Mouse (Mus musculus) lung, adult 2 months (tissue): ENCODE results near the gene Flrt1. TPM values are rescaled to one million over a fixed set of nuclear protein-coding genes. Genes with fewer than 3 reads are reported as not detected.
A peak's percentile ranks its signal among the peaks of the same experiment; 100 is the strongest.

Source experiments
- DNase-seq: peaks from one replicate; pipeline ENCODE4 v3.0.0; 2022
- H3K4me1 ChIP-seq: fragments of 200-500 bp; 2 replicates; pipeline ENCODE4 v1.6.1; 2011; ENCODE audit warnings: low read length; ENCODE audit not compliant: control insufficient read depth, insufficient read depth
- H3K4me3 ChIP-seq: fragments of 200-500 bp; replicated peaks from 2 replicates; pipeline ENCODE3; 2011; ENCODE audit warnings: low read depth, mild to moderate bottlenecking, control low read depth, low read length; ENCODE audit errors: extremely low read depth
- CTCF ChIP-seq: fragments of 200-500 bp; IDR thresholded peaks from 2 replicates; pipeline ENCODE4 v1.5.1; 2011; ENCODE audit warnings: mild to moderate bottlenecking, low read length, control low read depth; ENCODE audit not compliant: insufficient read depth
- POLR2A ChIP-seq: fragments of 200-500 bp; IDR thresholded peaks from 2 replicates; pipeline ENCODE4 v1.6.1; 2011; ENCODE audit warnings: low read depth, mild to moderate bottlenecking, control low read depth, low read length, borderline replicate concordance; ENCODE audit errors: extremely low read depth
- WGBS: fragments of 180-500 bp; shearing (Covaris S2); methylation state at CpG from one replicate; pipeline ENCODE4 v1.1.7; 2018; 5-methylcytosine and 5-hydroxymethylcytosine counted together
- polyA plus RNA-seq: library from polyadenylated mRNA; depleted of rRNA; stranded (reverse); fragments of >200 nt; gene quantifications from 2 replicates; pipeline ENCODE4 v1.2.3, GENCODE M21; 2012

Flrt1 gene
- polyA plus RNA-seq, 1 experiment: 0.40 TPM

GRCm38 (mm10) chr19:7144458-7144857, 38.9 kb upstream of the Flrt1 start:
- DNase-seq: no peak
- H3K4me3 ChIP-seq: no peak overlapping the region
- peaks cover 3% of the 10 kb centered on the region; the same call in 1 of the 2 replicates for H3K4me1 ChIP-seq
- TF ChIP-seq POLR2A (no peak), CTCF (no peak)
- 72% methylated on average over 3 of the region's 3 CpGs for WGBS

DNA sequence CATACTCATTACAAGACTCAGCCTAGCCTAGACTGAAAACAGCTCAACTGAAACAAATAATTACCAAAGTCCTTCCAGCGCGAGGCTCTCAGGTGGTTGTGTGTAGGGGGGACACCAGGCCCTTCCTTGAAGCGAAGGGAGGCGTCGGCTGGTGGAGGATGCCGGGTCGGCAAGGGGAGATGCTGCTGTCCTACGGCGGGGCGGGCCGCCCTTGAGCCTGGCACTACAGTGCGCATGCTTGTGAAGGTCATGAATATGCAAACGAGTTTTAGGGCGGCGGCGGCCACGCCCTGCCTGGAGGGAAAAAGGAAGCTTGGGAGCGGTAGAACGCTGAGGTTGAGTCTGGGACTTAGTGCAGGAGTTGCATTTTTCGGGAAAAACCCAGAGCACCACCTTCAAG, 38.3 kb upstream of the Flrt1 start:
- Histone ChIP-seq H3K4me3 (peak overlapping the region; percentile 27), H3K4me1 (peaks cover 3% of the 10 kb centered on the region; the same call in 1 of the 2 replicates)
- peak; percentile 51 for DNase-seq
- 2% methylated on average over 20 of the region's 20 CpGs for WGBS
- TF ChIP-seq POLR2A (no peak), CTCF (no peak)

- 57% methylated on average over 5 of the region's 5 CpGs for WGBS
These were observed 36.8 kb upstream of the Flrt1 start for GRCm38 (mm10) chr19:7142207-7142915.

GRCm38 (mm10) chr19:7140856-7141421, 35.4 kb upstream of the Flrt1 start:
- TF ChIP-seq CTCF: no peak
- TF ChIP-seq POLR2A: no peak
- DNase-seq: no peak

More at GRCm38 (mm10) chr19:7142207-7142915, 36.8 kb upstream of the Flrt1 start:
- DNase-seq: no peak
- H3K4me3 ChIP-seq: no peak overlapping the region
- peaks cover 3% of the 10 kb centered on the region; the same call in 1 of the 2 replicates for H3K4me1 ChIP-seq
- no peak for TF ChIP-seq POLR2A
- TF ChIP-seq CTCF: no peak

GRCm38 (mm10) chr19:7140373-7140772, 34.8 kb upstream of the Flrt1 start:
- 72% methylated on average over 6 of the region's 6 CpGs for WGBS
- TF ChIP-seq POLR2A (no peak), CTCF (no peak)
- no peak overlapping the region for H3K4me3 ChIP-seq
- DNase-seq: no peak
- H3K4me1 ChIP-seq: peaks cover 3% of the 10 kb centered on the region; the same call in 1 of the 2 replicates

More at GRCm38 (mm10) chr19:7140856-7141421, 35.4 kb upstream of the Flrt1 start:
- H3K4me1 ChIP-seq: peaks cover 3% of the 10 kb centered on the region; the same call in 1 of the 2 replicates
- 73% methylated on average over 12 of the region's 12 CpGs for WGBS
- H3K4me3 ChIP-seq: no peak overlapping the region

DNA sequence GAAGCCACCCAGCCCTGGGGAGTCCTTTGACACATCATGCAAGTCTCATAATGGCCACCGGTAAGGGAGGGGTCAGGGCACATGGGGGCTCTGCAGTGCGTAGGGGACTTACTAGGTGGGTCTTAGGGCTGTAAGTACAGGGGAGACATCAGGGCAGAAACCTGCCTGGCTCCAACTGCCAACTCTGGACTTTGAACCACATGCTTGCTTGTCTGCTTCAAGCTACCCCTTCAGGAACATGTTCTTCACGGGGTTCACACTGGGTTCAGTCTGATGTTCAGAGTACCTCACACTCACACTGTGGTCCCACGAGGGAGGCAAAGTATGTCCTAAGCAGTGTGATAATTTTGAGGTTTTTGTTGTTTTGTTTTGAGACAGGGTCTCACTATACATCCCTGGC, 33.8 kb upstream of the Flrt1 start:
- Histone ChIP-seq H3K4me3 (no peak overlapping the region), H3K4me1 (peaks cover 3% of the 10 kb centered on the region; the same call in 1 of the 2 replicates)
- no peak for TF ChIP-seq CTCF
- no peak for TF ChIP-seq POLR2A
- DNase-seq: no peak
- 68% methylated on average over 4 of the region's 4 CpGs for WGBS

DNA sequence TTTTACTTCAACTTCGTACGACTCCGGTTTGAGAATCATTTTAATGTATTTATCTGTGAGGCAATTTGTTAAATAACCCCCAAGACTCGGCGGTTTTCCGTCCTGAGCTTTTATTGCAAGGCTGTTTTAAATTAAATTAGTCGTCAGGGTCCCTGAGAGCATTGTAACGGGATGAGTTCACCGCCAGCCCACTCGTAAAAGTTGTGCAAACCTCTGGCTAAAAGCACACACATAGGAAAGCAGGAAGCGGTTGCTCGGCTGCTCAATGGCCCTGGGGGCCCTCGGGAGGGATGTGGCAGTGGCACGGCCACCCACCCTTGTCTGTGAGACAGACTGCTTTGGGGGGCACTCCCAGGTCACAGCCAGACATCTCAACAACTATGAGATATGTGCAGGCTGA, 32.8 kb upstream of the Flrt1 start:
- H3K4me3 ChIP-seq: no peak overlapping the region
- 66% methylated on average over 14 of the region's 14 CpGs for WGBS

DNA sequence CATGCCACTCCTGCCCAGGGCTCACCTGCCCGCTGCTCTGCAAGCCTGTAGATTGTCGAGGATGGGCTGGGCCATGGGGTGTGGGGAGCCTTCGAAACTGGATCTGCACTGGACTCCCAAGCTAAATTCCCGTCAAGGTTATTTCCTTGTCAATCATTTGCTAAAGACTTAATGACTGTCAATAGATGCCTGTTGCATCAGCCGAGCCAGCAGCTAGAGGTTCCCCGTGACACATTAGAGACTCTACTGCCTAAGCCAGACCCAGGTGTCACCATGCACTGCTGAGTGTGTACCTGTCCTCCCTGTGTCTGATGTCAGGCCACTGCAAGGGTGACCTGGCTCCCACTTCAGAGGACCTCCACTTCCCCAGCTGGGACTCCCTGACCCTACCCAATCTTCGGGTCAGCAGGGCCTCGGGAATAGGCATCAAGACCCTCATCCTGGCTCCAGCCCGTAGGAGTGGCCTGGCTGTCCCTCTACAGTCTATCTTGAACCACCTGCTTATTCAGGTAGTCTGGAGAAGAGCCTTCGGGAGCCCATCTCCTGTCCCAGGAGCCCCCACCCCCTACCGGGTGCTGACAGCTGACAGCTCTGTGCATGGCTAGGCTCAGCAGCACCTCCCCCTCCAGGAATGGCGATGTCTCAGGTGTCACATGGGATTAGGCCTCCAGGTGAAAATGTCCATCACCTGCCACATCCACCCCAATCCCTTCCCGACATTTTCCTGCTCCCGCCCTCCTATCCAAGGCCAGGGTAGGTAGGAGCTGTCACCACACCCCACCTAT, 31.4 kb upstream of the Flrt1 start:
- H3K4me1 ChIP-seq: no peaks in the 10 kb centered on the region
- WGBS: 58% methylated on average over 14 of the region's 14 CpGs
- DNase-seq: no peak
- H3K4me3 ChIP-seq: no peak overlapping the region
- TF ChIP-seq CTCF (no peak), POLR2A (no peak)

More for the DNA sequence above, 32.8 kb upstream of the Flrt1 start:
- H3K4me1 ChIP-seq: no peaks in the 10 kb centered on the region
- DNase-seq: no peak
- no peak for TF ChIP-seq CTCF
- no peak for TF ChIP-seq POLR2A

- no peaks in the 10 kb centered on the region for H3K4me1 ChIP-seq
These were observed 30.5 kb upstream of the Flrt1 start for GRCm38 (mm10) chr19:7136016-7136415.

GRCm38 (mm10) chr19:7135525-7135924, 30.0 kb upstream of the Flrt1 start:
- Histone ChIP-seq H3K4me1 (no peaks in the 10 kb centered on the region), H3K4me3 (no peak overlapping the region)
- TF ChIP-seq CTCF (no peak), POLR2A (no peak)
- no peak for DNase-seq
- 16% methylated on average over 9 of the region's 9 CpGs for WGBS

More at GRCm38 (mm10) chr19:7136016-7136415, 30.5 kb upstream of the Flrt1 start:
- no peak overlapping the region for H3K4me3 ChIP-seq
- no peak for TF ChIP-seq POLR2A
- no peak for TF ChIP-seq CTCF
- WGBS: 42% methylated on average over 9 of the region's 9 CpGs
- no peak for DNase-seq
